Mouse (Mus musculus) kidney, adult 2 months (tissue): ENCODE data around the gene Slc22a4.

Experiments used
- CTCF ChIP-seq: fragments of 200-500 bp; conservative IDR thresholded peaks from 2 replicates; pipeline ENCODE4 v1.5.1; 2011; ENCODE audit warnings: low read depth, mild to moderate bottlenecking, control low read depth, low read length, moderate library complexity, mixed read lengths; ENCODE audit not compliant: insufficient read depth, insufficient read length
- POLR2A ChIP-seq: fragments of 200-500 bp; IDR thresholded peaks from one replicate; pipeline ENCODE4 v1.6.1; 2011; ENCODE audit warnings: low read depth, low read length, control low read depth

DNA sequence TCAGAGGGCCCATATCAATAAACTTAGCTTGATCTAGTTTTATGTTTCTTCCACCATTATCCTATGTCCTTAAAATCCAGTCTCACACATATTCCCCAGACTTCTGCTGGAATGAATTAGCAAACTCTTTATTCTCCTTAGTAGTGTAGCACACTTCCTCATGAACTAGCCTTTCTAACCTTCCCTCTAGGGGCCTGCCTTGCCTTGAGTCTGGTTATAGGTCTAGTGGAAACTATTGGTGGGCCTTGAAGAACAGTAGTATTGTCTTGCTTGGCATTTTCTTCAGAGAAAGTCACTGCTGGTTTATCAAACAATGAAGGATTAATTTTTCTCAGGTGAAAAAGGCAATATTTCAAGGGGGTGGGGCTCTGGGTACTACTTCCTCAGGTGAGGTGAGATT is 52.3 kb downstream of the Slc22a4 start:
- TF ChIP-seq CTCF (no peak), POLR2A (no peak)
